Mouse (Mus musculus) forebrain, postnatal 0 days (tissue): ENCODE measurements at regions not wholly inside any gene's neighbourhood (a gene's known extent, or its start where the extent isn't known, plus 50 kb on each side); places are given as distances from the start of the nearest gene placed in this dataset.
A peak's percentile ranks its signal among the peaks of the same experiment; 100 is the strongest.

Experiments used
- ATAC-seq: fragments of 200-750 bp; cut with Nextera tagmentation; 2 replicates; pipeline ENCODE4 v1.8.0; 2017; ENCODE audit warnings: mild to moderate bottlenecking, moderate library complexity
- DNase-seq: peaks from one replicate; pipeline ENCODE4 v3.0.0-alpha.2; 2015
- H3K27ac ChIP-seq: fragments of 300-500 bp; sonication (generic); 2 replicates; pipeline ENCODE4 v1.5.1; 2014; ENCODE audit warnings: low read depth, mild to moderate bottlenecking, antibody characterized with exemption, low read length, moderate library complexity, mixed read lengths
- H3K27me3 ChIP-seq: fragments of 300-500 bp; sonication (generic); 2 replicates; pipeline ENCODE4 v1.6.1; 2014; ENCODE audit warnings: mild to moderate bottlenecking, low read length, mixed read lengths; ENCODE audit not compliant: insufficient read depth
- H3K36me3 ChIP-seq: fragments of 300-500 bp; sonication (generic); 2 replicates; pipeline ENCODE4 v1.6.1; 2014; ENCODE audit warnings: mild to moderate bottlenecking, moderate library complexity; ENCODE audit not compliant: insufficient read depth
- H3K4me1 ChIP-seq: fragments of 300-500 bp; sonication (generic); 2 replicates; pipeline ENCODE4 v1.6.1; 2014; ENCODE audit warnings: antibody characterized with exemption; ENCODE audit not compliant: insufficient read depth
- H3K4me2 ChIP-seq: fragments of 300-500 bp; sonication (generic); 2 replicates; pipeline ENCODE4 v1.6.1; 2014; ENCODE audit warnings: low read depth, mild to moderate bottlenecking, moderate library complexity
- H3K4me3 ChIP-seq: fragments of 300-500 bp; sonication (generic); 2 replicates; pipeline ENCODE4 v1.5.1; 2014; ENCODE audit warnings: low read depth, low read length, mixed read lengths
- H3K9ac ChIP-seq: fragments of 300-500 bp; sonication (generic); 2 replicates; pipeline ENCODE4 v1.6.1; 2014; ENCODE audit warnings: mild to moderate bottlenecking
- H3K9me3 ChIP-seq: fragments of 300-500 bp; sonication (generic); 2 replicates; pipeline ENCODE4 v1.6.1; 2016; ENCODE audit warnings: low read length
- CTCF ChIP-seq: sonication (generic); IDR thresholded peaks from 2 replicates; pipeline ENCODE4 v1.5.1; 2016; ENCODE audit warnings: antibody characterized with exemption, control low read depth, low read depth
- WGBS: fragments of 180-500 bp; shearing (Covaris S2); extraction: QIAGEN DNeasy Blood & Tissue Kit; methylation state at CpG from one replicate; pipeline ENCODE4 v1.1.7; 2014; 5-methylcytosine and 5-hydroxymethylcytosine counted together

DNA sequence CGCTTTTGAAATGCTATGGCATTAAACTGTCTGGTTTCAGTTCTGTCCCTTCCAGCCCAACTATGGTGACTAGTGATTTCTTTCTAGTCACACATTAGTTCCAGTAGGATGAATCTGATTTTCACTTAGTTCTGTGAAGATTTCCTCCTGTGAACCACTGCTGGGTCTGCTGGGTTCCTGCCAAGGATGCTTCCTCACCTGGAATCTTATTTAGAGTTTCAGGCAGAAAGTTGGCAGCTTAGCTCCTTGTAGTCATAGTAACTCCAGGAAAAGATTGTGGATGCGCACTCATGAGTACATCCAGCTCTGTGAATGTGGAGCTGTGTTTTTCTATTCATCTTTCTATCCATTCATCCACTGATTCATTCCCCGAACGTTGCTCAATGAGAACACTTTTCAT, 699.5 kb downstream of the Cdh11 start:
- ATAC-seq (peak; percentile 51; the same call in 1 of the 2 replicates), DNase-seq (peak; percentile 57)
- Histone ChIP-seq H3K27ac (no peak overlapping the region), H3K4me1 (no peaks in the 10 kb centered on the region), H3K4me2 (no peak overlapping the region), H3K27me3 (no peaks in the 10 kb centered on the region), H3K9me3 (no peaks in the 10 kb centered on the region), H3K36me3 (no peaks in the 10 kb centered on the region), H3K9ac (no peak overlapping the region), H3K4me3 (no peak overlapping the region)
- WGBS = 47% methylated on average over 4 of the region's 4 CpGs
- TF ChIP-seq CTCF = no peak

DNA sequence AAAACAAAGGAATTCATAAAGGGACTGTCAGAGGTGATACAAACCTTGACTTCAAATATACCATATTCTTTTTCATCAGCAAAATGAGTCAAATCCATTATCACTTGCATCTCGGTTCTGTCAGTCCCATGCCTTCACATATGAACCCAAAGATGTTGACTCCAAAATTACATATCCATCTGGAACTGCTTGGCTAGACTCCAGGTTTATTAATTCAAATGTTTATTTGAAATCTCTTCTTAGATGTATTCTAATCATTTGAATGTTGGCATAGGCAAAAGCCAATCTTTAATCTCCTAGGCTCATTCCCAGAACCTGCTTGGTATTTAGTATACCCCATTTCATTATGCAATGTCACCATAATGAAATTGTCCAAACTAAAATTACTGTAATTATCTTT, 709.8 kb downstream of the Cdh11 start:
- 46% methylated on average over 1 of the region's 1 CpGs for WGBS

DNA sequence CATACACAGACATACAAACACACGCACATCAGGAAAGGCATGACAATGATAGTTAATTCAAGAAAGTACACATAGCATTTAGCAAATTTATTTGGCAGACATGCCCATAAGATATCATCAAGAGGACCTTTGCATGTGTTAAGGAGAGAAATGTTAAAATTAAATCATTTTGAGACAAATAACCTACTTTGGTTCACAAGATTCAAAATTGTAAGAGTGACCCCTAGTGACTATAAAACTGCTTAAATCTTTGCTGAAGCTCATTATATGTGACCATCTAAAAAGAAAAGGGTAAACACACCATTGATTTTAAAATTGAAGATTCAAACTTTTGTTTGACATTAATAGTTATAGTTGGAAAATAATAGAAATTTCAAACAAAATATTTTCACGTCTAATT, 721.3 kb downstream of the Cdh11 start:
- no peaks in the 10 kb centered on the region for H3K36me3 ChIP-seq
- peak; percentile 13 for DNase-seq
- no peaks in the 10 kb centered on the region for H3K9me3 ChIP-seq
- no peaks in the 10 kb centered on the region for H3K4me1 ChIP-seq
- no peak for TF ChIP-seq CTCF
- H3K27me3 ChIP-seq = no peaks in the 10 kb centered on the region
- no peak overlapping the region for H3K4me3 ChIP-seq
- no peak for ATAC-seq
- no peak overlapping the region for H3K9ac ChIP-seq
- 87% methylated on average over 2 of the region's 2 CpGs for WGBS
- H3K27ac ChIP-seq = no peak overlapping the region
- H3K4me2 ChIP-seq = no peak overlapping the region

More for the DNA sequence above, 709.8 kb downstream of the Cdh11 start:
- Histone ChIP-seq H3K27ac (no peak overlapping the region), H3K9me3 (no peaks in the 10 kb centered on the region), H3K36me3 (no peaks in the 10 kb centered on the region), H3K4me2 (no peak overlapping the region), H3K27me3 (no peaks in the 10 kb centered on the region), H3K4me3 (no peak overlapping the region), H3K9ac (no peak overlapping the region), H3K4me1 (no peaks in the 10 kb centered on the region)
- ATAC-seq (no peak), DNase-seq (peak; percentile 20)
- no peak for TF ChIP-seq CTCF

DNA sequence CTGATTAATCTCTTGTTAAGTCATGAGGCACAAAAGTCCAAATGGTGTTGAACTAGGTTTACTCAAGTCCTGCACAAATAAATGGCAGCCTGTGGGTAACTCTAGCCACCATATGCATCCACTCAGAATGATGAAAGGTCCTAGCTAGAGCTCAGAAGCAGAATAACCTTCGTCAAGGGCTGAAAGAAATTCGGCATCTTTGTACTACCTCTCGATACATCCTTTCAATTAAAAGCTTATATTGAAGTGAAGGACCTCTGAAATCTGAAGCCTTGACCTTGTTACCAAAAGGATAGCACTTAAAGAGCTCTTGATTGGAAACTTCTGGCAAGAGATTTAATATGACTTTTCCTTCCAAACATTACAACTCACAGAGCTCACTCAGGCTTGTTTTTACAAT, 732.0 kb downstream of the Cdh11 start:
- Histone ChIP-seq H3K9me3 (no peaks in the 10 kb centered on the region), H3K4me2 (no peak overlapping the region), H3K27me3 (no peaks in the 10 kb centered on the region), H3K4me1 (no peaks in the 10 kb centered on the region), H3K36me3 (no peaks in the 10 kb centered on the region), H3K9ac (no peak overlapping the region), H3K27ac (no peak overlapping the region), H3K4me3 (no peak overlapping the region)
- ATAC-seq = no peak
- WGBS = 78% methylated on average over 3 of the region's 3 CpGs
- no peak for TF ChIP-seq CTCF
- no peak for DNase-seq

DNA sequence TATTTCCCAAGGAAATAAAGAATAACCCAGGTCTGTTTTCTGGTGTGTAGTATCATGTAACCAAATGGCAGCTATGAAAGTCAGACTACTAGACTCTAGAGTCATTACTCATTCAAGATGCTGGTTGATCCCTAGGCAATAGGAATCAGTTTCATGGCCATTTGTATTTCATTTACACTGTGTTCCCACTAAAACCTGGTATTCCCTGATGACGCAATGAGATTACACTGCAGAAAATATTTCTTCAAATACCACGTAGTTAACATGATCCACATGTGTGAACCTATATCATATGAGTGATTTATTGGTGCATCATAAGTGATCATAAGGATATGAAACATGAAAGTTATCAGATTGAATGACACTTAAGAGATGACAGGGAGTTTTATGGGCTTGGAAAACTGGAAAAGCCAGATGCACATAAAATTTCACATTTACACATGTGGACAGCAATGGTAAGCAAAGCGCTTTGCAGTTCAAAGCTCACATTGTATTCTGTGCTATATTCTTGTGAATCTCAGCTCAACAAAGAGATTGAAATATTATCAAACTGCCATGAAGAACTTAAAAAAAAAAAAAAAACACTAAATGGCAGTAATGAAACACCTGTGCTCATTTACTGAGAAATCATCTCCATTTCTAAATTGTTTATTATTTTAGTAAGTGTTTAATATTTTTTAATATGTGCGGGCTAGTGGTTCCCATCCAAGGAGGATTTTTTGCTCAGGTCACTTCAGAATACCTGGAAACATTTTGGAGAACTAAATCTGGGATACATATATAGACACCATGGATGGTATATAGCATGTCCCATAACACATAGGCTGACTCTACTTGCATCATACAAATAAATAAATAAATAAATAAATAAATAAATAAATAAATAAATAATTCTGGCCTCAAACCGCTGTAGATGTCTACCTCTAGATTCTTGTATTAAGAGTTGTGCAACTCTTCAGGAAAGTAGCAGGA, 758.2 kb downstream of the Cdh11 start:
- TF ChIP-seq CTCF = no peak
- 94% methylated on average over 5 of the region's 5 CpGs for WGBS
- Histone ChIP-seq H3K4me3 (no peak overlapping the region), H3K4me1 (no peaks in the 10 kb centered on the region), H3K4me2 (no peak overlapping the region), H3K27ac (no peak overlapping the region), H3K36me3 (no peaks in the 10 kb centered on the region), H3K9ac (no peak overlapping the region), H3K9me3 (no peaks in the 10 kb centered on the region), H3K27me3 (no peaks in the 10 kb centered on the region)
- DNase-seq = no peak
- no peak for ATAC-seq

DNA sequence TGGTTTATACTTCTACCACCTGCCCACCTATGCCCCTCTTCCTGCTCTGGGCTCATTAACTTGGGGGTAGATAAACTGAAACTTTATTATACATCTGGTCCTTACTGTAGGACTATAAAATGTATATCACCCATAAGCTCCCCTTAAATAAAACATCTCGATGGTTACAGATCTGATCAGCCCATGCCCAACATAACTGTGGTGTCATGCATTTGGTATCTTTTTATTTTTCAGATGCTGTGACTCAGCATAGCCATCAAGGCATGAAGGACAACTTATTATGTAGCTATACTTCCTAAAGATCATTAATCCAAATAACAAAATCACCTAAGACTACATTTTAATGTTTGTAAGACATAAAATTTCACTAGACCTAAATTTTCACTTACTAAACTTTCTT, 761.0 kb downstream of the Cdh11 start:
- H3K4me3 ChIP-seq = no peak overlapping the region
- H3K9me3 ChIP-seq = no peaks in the 10 kb centered on the region
- H3K9ac ChIP-seq = no peak overlapping the region
- H3K4me2 ChIP-seq = no peak overlapping the region
- no peaks in the 10 kb centered on the region for H3K36me3 ChIP-seq
- H3K27me3 ChIP-seq = no peaks in the 10 kb centered on the region
- DNase-seq (no peak), ATAC-seq (no peak)
- TF ChIP-seq CTCF = no peak
- H3K27ac ChIP-seq = no peak overlapping the region
- WGBS = 84% methylated on average over 1 of the region's 1 CpGs
- no peaks in the 10 kb centered on the region for H3K4me1 ChIP-seq

DNA sequence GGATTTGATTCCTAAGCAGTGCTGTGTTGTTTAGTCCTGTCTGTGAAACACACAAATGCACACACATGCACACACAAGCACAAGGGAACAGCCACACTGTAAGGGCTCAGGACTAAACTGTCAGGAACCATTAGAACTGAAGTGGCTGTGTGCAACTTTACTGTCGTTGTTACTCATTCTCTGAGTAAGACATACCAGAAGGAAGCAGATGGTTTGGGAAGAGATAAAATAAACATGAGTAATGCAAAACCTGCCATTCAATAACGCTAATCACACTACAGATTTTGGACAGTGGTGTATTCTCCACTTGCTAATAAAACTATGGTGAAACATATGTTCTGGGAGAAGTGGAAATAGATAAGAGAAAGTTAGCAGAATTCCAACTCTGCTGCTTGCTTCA, 767.7 kb downstream of the Cdh11 start:
- Histone ChIP-seq H3K4me3 (no peak overlapping the region), H3K9ac (no peak overlapping the region), H3K4me2 (no peak overlapping the region), H3K27ac (no peak overlapping the region), H3K36me3 (no peaks in the 10 kb centered on the region), H3K27me3 (no peaks in the 10 kb centered on the region), H3K4me1 (no peaks in the 10 kb centered on the region), H3K9me3 (no peaks in the 10 kb centered on the region)
- WGBS = 48% methylated on average over 2 of the region's 2 CpGs
- no peak for ATAC-seq
- no peak for TF ChIP-seq CTCF
- DNase-seq = peak; percentile 7
